Mouse (Mus musculus): Measurements from ENCODE around the gene Sox5.

DNA sequence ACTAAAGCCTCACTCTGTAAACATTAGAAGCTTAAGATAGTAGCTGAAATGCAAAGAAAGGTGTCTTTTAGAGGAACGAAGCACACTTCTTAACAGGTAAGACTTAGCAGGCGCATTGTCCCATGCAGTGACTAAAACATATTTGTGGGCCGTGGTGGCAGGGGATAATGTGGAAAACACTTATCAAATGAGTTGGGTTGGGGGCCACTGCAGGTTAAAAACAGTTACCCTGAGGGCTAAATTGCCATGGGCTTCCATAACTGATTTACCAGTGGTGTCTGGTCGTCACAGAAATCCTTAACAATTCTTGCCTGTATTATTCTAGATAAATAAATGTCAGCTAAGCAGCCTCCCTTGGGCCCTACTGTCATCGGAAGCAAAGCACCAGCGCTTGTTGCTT, 401.1 kb downstream of the Sox5 start:
- TF ChIP-seq POLR2A (IDR thresholded peaks at IDR 0.05; ENCODE audit: extremely low read depth, insufficient read depth, low read length) = no peak
- TF ChIP-seq CTCF (IDR thresholded peaks at IDR 0.05; ENCODE audit: extremely low read depth, insufficient read depth, low read length) = no peak

All from cortical plate, adult 2 months (tissue).